Mouse (Mus musculus) inflammation-experienced regulatory T-cells, adult 6 months (primary cell): ENCODE measurements around the gene Gja5. TPM values are rescaled to one million over a fixed set of nuclear protein-coding genes. Genes with fewer than 3 reads are reported as not detected.
A peak's percentile ranks its signal among the peaks of the same experiment; 100 is the strongest.

Source experiments
- ATAC-seq: one replicate; pipeline ENCODE4 v1.8.0; 2017
- polyA plus RNA-seq, 3 experiments: library from polyadenylated mRNA; unstranded; fragments of 100-300 nt; shearing (Covaris generic); gene quantifications; one replicate each; pipeline ENCODE4 v1.2.1; 2017

Gja5 gene
- polyA plus RNA-seq, 3 experiments from 2014 or later = 0.20 TPM; not detected in 2

- ATAC-seq = no peak
These were observed 200.4 kb downstream of the Gja5 start for GRCm38 (mm10) chr3:97104696-97105430.

DNA sequence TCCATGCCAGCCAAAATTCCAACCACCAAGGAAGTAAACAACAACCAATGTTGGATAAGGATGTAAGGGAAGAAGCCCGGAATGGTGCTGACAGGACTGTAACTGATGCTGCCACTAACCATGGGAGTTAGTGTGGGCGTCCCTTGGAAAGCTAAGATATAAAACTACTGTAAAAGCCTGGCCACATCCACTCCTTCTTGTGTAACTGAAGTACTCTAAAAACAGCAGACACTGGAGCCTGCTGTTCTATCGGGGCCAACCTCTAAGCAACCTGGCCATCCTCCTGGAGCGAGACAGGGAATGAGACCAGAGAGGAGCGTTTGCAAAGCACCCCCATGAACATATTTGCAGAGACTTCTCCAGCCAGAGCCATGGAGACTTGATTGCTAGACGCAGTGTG is 213.0 kb downstream of the Gja5 start:
- ATAC-seq = no peak

GRCm38 (mm10) chr3:97118313-97118712 is 213.8 kb downstream of the Gja5 start:
- ATAC-seq = no peak

DNA sequence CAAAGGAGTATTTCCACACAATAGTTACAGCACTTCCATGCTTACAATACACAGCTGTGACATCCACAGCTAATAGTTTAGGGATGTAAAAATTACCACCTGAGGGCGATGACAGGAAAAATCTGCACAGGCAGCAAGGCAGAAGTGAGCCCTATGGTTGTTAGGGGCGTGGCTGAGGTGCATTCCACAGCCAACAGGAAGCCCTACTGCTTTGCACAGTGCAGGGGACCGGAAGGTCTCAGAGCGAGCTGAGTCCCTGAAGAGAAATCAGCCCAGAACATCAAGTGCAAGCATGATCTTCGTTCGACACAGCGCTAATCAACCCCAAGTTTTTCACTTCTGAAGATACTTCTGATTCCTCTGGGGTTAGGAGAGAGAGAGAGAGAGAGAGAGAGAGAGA is 219.7 kb downstream of the Gja5 start:
- peak; percentile 100 for ATAC-seq

Other genes starting within 250 kb of the Gja5 start
- under 1 TPM in 2 of 3 experiments, not detected in 1; 0.53 to 0.97 TPM for gene Ankrd35, start 234.6 kb upstream of the Gja5 start, polyA plus RNA-seq
- 10 to 100 TPM; 34.3 to 65.5 (median 46.6) TPM for gene Pias3, start 208.3 kb upstream of the Gja5 start, polyA plus RNA-seq
- gene Nudt17, start 196.1 kb upstream of the Gja5 start, polyA plus RNA-seq = 1 to 10 TPM in 2 of 3 experiments, under 1 TPM in 1; 0.86 to 2.5 (median 1.3) TPM
- gene Polr3c, start 177.1 kb upstream of the Gja5 start, polyA plus RNA-seq = 10 to 100 TPM; 61.8 to 74.4 (median 63.7) TPM
- gene Rnf115, start 177.0 kb upstream of the Gja5 start, polyA plus RNA-seq = 10 to 100 TPM; 44.6 to 73.7 (median 47.3) TPM
- under 1 TPM in 1 of 3 experiments, not detected in 2; 0.94 TPM for gene Pdzk1, start 75.4 kb upstream of the Gja5 start, polyA plus RNA-seq
- 10 to 100 TPM; 50.8 to 77.5 (median 75.0) TPM for gene Cd160, start 75.3 kb upstream of the Gja5 start, polyA plus RNA-seq
- gene Gpr89, start 653 bp downstream of the Gja5 start, polyA plus RNA-seq = 10 to 100 TPM; 37.3 to 41.5 (median 39.4) TPM
- not detected for gene Gja8, start 21.3 kb downstream of the Gja5 start, polyA plus RNA-seq